Mouse (Mus musculus) liver, adult (tissue): ENCODE measurements around the gene Tob1.

Source experiments
- GATA4 ChIP-seq: IDR thresholded peaks from 2 replicates; pipeline ENCODE4 v1.6.1; 2014; ENCODE audit warnings: mild to moderate bottlenecking, low read length; ENCODE audit not compliant: insufficient replicate concordance

Tob1 gene

DNA sequence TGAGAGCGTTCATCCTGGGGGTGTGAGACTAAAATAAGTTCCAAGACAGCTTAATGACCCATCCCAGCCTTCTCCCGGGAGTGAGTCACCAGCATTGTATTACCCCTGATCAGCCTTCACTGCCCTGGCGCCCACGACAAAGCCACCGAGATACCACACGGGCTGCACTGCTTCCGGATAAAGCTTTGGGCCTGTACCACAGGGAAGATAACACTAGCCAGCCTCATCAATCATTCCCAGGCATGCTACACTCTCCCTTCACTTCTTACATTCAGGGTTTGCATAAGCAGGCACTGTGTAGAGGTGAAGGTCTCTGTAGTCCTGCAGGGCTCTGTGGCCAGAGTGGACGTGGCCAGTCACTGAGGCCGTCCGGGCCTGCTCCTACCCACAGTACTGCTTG, 21.7 kb upstream of the Tob1 start:
- TF ChIP-seq GATA4 = no peak

DNA sequence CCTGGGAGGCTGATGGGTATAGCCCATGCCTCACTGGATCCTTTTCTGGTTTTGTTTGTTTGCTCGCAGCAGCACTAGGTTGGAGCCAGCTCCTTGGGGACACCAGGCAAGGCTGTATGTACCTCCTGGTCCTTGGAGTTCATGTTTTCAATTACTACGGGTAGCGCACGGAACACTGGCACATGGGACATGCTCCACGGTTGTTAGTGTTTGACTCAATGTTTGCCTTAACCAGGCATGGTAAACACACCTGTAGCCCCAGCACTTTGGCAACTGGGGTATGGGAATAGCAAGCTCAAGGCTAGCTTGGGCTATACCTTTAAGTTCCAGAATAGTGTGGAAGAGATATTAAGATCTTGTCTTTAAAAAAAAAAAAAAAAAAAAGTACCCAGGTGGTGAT, 20.6 kb upstream of the Tob1 start:
- no peak for TF ChIP-seq GATA4

DNA sequence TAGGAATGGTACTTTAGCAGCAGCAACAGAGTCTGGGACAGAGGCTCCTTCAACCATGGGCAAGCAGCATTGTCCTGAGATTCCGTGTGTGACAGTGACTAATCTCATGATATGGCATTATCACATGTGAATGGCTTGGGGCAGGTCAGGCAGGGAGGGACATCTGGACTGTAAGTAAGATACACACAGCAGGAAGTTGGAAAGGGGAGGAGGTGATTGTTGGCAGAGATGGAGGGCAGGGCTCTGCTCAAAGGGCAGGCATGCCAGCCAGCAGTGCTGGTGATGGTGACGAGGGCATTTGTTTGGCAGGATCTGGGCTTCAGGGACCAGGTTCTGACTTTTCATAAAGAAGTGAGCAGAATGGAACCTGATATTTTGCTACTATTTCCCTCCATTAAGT, 18.1 kb upstream of the Tob1 start:
- no peak for TF ChIP-seq GATA4

DNA sequence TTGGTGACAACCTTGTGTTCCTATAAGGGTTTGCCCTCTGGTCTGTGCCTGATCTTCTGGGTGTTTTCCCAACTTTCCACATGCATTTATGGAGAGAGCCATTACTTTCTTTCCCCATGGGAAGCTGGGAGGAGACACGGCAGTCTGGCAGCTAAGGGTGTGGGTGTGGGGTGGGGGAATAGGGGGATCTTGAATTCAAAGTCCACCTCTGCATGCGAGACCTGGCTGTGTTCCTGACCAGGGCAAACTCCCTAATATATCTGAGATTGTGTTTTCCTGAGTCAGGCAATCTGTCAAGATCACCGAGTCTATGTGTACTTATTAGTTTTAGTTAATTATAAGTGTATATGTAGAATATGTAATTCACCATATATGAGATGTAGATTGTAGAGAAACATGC, 14.9 kb upstream of the Tob1 start:
- TF ChIP-seq GATA4 = no peak

GRCm38 (mm10) chr11:94198405-94199146, 12.7 kb upstream of the Tob1 start:
- peak; percentile 90; the same call in 1 of the 2 replicates for TF ChIP-seq GATA4

- TF ChIP-seq GATA4 = no peak
Measured at GRCm38 (mm10) chr11:94199771-94200170, 11.5 kb upstream of the Tob1 start.

DNA sequence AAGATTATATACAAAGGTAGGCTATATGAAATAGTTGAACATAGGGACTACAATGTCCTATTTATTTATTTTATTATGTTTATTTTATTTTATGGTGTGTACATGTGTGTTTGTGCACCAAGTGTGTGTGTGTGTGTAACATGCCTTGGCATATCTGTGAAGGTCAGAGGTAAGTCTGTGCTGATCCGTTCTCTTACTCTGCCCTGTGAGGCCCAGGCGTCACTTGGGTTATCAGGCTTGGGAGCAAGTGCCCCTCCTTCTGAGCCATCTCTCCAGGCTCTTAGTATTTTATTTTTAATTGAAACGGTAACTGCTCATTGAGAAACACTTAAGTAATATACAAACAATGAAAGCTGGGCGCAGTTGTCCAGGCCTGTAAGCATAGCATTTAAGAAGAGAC, 10.8 kb upstream of the Tob1 start:
- no peak for TF ChIP-seq GATA4

GRCm38 (mm10) chr11:94202106-94202505, 9.1 kb upstream of the Tob1 start:
- no peak for TF ChIP-seq GATA4

- no peak for TF ChIP-seq GATA4
Measured at GRCm38 (mm10) chr11:94203066-94203465, 8.2 kb upstream of the Tob1 start.

DNA sequence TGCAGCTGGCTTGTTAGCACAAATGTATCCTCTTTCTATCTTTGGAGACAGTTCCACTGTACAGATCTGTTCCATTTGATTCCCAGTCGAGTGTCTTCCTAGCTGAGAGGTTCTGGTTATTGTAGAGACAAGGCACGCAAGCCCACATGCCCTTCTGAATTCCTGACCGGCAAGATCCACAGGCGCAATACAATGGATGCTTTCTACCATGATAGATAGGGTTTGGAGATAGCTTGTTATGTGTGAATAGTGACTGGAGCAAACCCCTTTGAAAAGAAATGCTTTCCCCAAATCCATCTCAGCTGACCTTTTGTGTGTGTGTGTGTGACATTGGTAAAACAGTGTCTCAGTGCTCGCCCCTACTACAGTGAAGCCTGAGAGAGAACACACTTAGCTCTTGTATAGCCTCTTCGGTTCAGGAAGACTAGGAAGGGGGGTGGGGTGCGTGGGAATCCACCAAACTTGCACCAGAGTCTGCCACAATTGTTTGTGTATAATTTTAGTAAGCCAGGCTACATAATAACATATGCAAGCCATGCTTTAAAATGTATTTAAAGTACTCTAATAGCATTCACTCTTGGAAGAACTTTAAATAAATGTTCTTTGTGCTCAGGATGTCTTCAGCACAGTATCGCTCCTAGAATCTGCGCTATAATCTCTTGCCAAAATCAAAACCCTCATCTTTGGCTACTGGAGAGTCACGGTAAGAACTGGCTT, 4.7 kb upstream of the Tob1 start:
- no peak for TF ChIP-seq GATA4

- TF ChIP-seq GATA4 = no peak
Measured at GRCm38 (mm10) chr11:94208811-94209675, 2.2 kb upstream of the Tob1 start.

DNA sequence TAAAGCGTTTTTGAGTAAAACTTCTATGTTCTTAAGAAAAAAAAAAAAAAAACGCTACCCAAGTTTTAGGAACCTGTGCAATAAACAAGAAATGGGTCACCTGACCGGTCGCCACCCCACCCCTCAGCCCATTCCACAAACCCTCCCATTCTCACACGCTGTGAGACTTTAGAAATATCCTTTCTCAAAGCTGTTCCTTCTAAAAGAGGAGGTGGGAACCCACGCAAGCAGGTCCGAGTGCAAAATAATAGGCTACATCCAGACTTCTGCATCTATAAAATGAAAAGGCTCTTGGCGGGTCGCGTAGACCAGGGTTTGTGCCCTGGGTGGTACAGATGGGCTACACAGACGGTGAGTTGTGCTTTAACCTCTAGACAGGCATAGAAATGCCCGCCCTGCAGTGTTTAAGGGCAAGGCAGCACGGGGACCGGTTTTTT, 1.5 kb upstream of the Tob1 start:
- no peak for TF ChIP-seq GATA4

DNA sequence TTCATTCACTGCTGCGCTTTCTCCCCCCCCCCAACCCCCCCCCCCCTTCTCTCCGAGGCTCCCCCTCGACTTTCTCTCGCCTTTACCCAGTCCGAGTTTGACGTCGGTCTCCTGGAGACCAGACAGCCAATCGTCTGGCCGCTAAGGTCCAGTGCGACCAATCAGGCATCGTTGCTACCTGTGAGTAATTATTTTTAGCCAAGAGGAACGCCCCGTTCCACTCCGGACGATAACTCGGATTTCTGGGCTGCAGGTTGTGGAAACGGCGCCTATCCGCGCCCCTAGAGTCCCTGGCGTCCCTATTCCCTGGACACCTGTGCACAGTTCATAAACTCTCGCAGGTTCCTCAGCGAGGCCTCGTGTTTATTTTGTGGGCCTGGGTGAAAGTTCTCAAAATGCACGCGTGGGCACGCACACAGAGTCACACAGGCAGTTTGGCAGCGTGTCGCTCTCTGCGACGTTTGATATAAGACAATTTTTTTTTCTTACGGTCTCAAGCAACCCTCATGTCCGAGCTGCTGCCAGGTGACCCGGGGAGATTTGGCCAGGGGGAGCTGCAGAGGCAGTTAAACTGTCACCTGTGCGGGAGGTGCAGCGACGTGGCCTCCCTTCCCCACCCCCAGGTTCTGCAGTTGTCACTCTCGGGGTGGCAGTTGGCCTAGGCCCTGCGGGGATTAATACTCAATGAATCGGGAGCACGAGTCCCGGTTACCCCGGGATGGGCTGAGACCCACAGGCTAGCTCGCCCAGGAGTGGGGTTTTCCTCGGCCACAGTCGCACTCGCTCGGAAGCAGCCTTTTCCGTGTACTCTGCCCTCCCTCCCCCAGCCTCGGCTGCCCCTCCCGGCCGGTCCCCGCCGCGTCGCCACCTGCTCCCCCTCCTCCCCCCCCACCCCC, 815 bp upstream of the Tob1 start:
- TF ChIP-seq GATA4 = peak; percentile 14; the same call in 1 of the 2 replicates

DNA sequence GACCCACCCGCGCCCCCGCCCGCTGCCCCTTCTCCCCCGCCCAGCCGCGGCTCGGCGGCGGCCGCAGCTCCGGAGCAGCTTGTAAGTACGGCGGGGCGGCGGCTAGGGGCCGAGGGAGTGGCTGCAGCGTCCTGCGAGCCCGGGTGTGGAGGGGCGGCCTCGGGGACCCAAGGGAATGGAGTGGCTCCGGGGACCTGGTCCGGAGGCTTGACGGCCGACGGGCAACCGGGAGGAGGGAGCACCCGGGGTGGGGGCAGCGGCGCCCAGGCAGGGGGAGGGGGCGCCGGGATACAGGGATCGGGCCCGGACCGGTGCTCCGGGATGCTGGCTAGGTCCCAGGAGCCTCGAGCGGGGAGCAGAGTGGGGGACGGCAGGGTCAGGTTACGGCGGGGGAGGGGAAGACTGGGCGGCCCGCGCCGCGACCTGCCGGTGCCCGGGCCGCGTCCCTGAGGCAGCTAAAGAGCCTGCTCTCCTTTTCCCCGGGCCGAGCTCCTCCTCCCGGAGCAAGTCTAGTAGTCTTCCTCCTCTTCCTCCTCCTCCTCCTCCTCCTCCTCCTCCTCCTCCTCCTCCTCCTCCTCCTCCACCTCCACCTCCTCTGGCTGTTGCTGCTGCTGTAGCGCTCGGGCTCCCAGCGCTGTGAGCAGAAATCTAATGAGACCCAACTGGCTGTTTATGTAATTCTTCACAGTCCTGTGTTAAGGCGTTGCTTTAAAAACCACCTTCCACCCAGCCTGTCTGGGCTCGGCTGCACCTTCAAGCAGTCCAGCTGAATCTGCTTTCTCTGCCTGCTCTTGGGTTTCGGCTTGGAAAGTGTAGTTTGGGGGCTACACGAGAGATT, 616 bp downstream of the Tob1 start:
- TF ChIP-seq GATA4 = no peak
